Mouse (Mus musculus) MEL (cell line): ENCODE data around the gene Mogat2.

Experiments
- EP300 ChIP-seq, 2 experiments: IDR thresholded peaks; 2 replicates each; pipeline ENCODE4 v1.6.1; 2011; ENCODE audit warnings: improper control_type of control experiment in 2 of 2, low read length in 2 of 2, low read depth in 1 of 2, mild to moderate bottlenecking in 1 of 2
- GATA1 ChIP-seq: IDR thresholded peaks from 2 replicates; pipeline ENCODE4 v1.6.1; 2011; ENCODE audit warnings: low read depth, low read length, improper control_type of control experiment
- ZMIZ1 ChIP-seq: IDR thresholded peaks from 2 replicates; pipeline ENCODE4 v1.6.1; 2012; ENCODE audit warnings: low read depth, mild to moderate bottlenecking, inconsistent platforms, low read length, improper control_type of control experiment, moderate library complexity

GRCm38 (mm10) chr7:99250386-99250785, 12.0 kb upstream of the Mogat2 start:
- TF ChIP-seq ZMIZ1 (no peak), GATA1 (no peak), EP300 (IDR thresholded peaks at IDR 0.05; ENCODE audit: low read depth in 1 of 2, low read length in 2 of 2) (no peak)
